Mouse (Mus musculus) right cerebral cortex, postnatal 36 days (tissue): ENCODE results near the gene Fbxl5.
A peak's percentile ranks its signal among the peaks of the same experiment; 100 is the strongest.

Experiments
- DNase-seq, 2 experiments: peaks; one replicate each; pipeline ENCODE4 v3.0.0; 2022; ENCODE audit warnings: low spot score in 2 of 2, mixed read lengths in 1 of 2

The Fbxl5 gene

GRCm38 (mm10) chr5:43821538-43821937 lies at the start of gene Fbxl5:
Fbxl5 (minus strand) TSS chr5:43821638.
- DNase-seq, result no peak

- DNase-seq, result no peak
Measured at GRCm38 (mm10) chr5:43868711-43869600, 47.5 kb upstream of the Fbxl5 start.

GRCm38 (mm10) chr5:43868253-43868652 lies 46.8 kb upstream of the Fbxl5 start, which contains the start of gene Cd38:
Cd38 (plus strand) TSS chr5:43868553.
- no peak for DNase-seq

GRCm38 (mm10) chr5:43865316-43865715 lies 43.9 kb upstream of the Fbxl5 start:
- DNase-seq, result peak in 1 of 2 experiments; percentile 42

GRCm38 (mm10) chr5:43863642-43864041 lies 42.2 kb upstream of the Fbxl5 start:
- DNase-seq, result no peak

- no peak for DNase-seq
Measured at GRCm38 (mm10) chr5:43860670-43861431, 39.4 kb upstream of the Fbxl5 start.

- DNase-seq, result no peak
Measured at GRCm38 (mm10) chr5:43860096-43860495, 38.7 kb upstream of the Fbxl5 start.

GRCm38 (mm10) chr5:43859663-43860062 lies 38.2 kb upstream of the Fbxl5 start:
- DNase-seq, result no peak

GRCm38 (mm10) chr5:43855769-43856168 lies 34.3 kb upstream of the Fbxl5 start:
- DNase-seq, result no peak

GRCm38 (mm10) chr5:43853868-43854488 lies 32.5 kb upstream of the Fbxl5 start:
- DNase-seq, result no peak

- DNase-seq, result no peak
Measured at GRCm38 (mm10) chr5:43853096-43853867, 31.8 kb upstream of the Fbxl5 start.

- DNase-seq, result no peak
Measured at GRCm38 (mm10) chr5:43848275-43848674, 26.8 kb upstream of the Fbxl5 start.

- DNase-seq, result no peak
Measured at GRCm38 (mm10) chr5:43847555-43847954, 26.1 kb upstream of the Fbxl5 start.

GRCm38 (mm10) chr5:43846227-43846626 lies 24.8 kb upstream of the Fbxl5 start:
- DNase-seq, result no peak

GRCm38 (mm10) chr5:43845646-43846045 lies 24.2 kb upstream of the Fbxl5 start:
- DNase-seq, result no peak

- no peak for DNase-seq
Measured at GRCm38 (mm10) chr5:43845083-43845482, 23.6 kb upstream of the Fbxl5 start.

- DNase-seq, result no peak
Measured at GRCm38 (mm10) chr5:43842576-43843155, 21.2 kb upstream of the Fbxl5 start.

GRCm38 (mm10) chr5:43842011-43842285 lies 20.5 kb upstream of the Fbxl5 start:
- no peak for DNase-seq

- DNase-seq, result no peak
Measured at GRCm38 (mm10) chr5:43841144-43842010, 19.9 kb upstream of the Fbxl5 start.

GRCm38 (mm10) chr5:43837372-43837771 lies 15.9 kb upstream of the Fbxl5 start:
- DNase-seq, result peak in 1 of 2 experiments; percentile 14
